Mouse (Mus musculus): ENCODE results near the gene Gm42421. TPM values are rescaled to one million over a fixed set of nuclear protein-coding genes. Genes with fewer than 3 reads are reported as not detected.

The Gm42421 gene
- polyA plus RNA-seq (2015; fragmentation: Nextera tagmentation; extraction: Ambion mirVana): 0.47 and 0.71 TPM in 2 replicates

DNA sequence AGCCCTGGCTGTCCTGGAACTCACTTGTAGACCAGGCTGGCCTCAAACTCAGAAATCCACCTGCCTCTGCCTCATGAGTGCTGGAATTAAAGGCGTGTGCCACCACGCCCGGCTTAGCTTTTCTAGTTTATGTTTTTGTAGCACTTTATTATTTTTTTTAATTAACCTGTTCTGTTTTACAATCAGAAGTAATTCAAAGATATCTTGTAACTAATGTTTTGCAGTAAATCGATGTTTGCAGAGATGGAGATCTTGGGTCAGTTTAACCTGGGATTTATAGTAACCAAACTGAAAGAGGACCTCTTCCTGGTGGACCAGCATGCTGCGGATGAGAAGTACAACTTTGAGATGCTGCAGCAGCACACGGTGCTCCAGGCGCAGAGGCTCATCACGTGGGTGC, at the start of gene Gm42421:
TSS of gene Gm42421 (plus strand) at position 301 of the 400 bp plus-strand sequence.
- peaks cover 20% of the 10 kb centered on the region for H3K36me3 ChIP-seq (ENCODE audit: control insufficient read depth, insufficient read depth, low read length)
- no peaks in the 10 kb centered on the region for H3K27me3 ChIP-seq (replicated peaks; ENCODE audit: control insufficient read depth, insufficient read depth, low read length)
- H3K9me3 ChIP-seq (ENCODE audit: control insufficient read depth, low read length): no peaks in the 10 kb centered on the region
- no peak for ATAC-seq
- H3K9ac ChIP-seq (ENCODE audit: low read depth, low read length): no peak within 1 kb of the TSS
- H3K4me3 ChIP-seq (ENCODE audit: low read length): no peak within 1 kb of the TSS
- H3K4me1 ChIP-seq (ENCODE audit: control insufficient read depth, insufficient read depth, low read length): peaks cover 5% of the 10 kb centered on the region; the same call in 1 of the 2 replicates
- no peak within 1 kb of the TSS for H3K27ac ChIP-seq (ENCODE audit: low read length)
- 94% methylated on average over 8 of the region's 8 CpGs for WGBS
- H3K4me2 ChIP-seq (ENCODE audit: low read depth, low read length): no peak within 1 kb of the TSS

DNA sequence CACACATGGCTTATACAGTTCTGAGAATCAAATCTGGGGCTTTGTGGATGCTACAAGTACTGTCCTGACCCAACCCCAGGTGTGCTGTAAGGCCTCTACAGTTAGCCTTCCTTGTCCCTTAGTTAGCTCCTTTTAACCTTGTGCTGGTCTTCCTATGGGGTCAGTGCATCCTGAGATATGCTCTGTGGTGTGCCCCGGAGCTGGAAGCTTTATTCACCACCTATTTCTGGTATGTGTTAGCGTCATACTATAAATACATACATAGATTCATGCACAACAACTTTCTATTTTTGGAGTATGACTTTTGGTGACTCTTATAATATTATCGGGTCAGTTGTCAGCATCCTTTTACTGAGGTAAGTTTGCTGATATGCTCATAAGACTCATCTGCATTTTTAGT, 42.7 kb upstream of the Gm42421 start:
- Histone ChIP-seq H3K27ac (ENCODE audit: low read length) (no peak overlapping the region), H3K9me3 (ENCODE audit: control insufficient read depth, low read length) (no peaks in the 10 kb centered on the region), H3K27me3 (replicated peaks; ENCODE audit: control insufficient read depth, insufficient read depth, low read length) (no peaks in the 10 kb centered on the region), H3K36me3 (ENCODE audit: control insufficient read depth, insufficient read depth, low read length) (peaks cover 31% of the 10 kb centered on the region), H3K4me3 (ENCODE audit: low read length) (no peak overlapping the region), H3K4me1 (ENCODE audit: control insufficient read depth, insufficient read depth, low read length) (no peaks in the 10 kb centered on the region), H3K9ac (ENCODE audit: low read depth, low read length) (no peak overlapping the region), H3K4me2 (ENCODE audit: low read depth, low read length) (no peak overlapping the region)
- ATAC-seq: no peak
- 97% methylated on average over 3 of the region's 3 CpGs for WGBS

DNA sequence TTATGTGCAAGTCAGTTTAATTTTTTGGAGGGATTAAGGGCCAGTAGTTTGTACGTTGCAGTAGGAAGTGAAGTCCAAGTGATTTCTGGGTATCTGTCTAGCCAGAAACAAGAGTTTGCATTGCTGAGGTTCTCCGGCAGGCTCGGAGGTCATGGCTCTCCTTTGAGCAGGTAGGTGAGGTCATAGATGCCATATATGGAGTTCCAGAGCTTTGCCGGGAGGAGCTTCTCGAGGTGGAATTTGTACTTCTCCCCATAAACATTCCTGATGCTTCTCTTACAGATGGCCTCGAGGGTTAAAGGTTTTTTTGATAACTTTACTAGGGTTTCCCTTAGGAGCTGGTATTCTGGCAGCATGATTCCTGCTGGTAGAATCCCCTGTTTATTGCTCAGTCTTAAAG, 37.2 kb upstream of the Gm42421 start:
- Histone ChIP-seq H3K4me3 (ENCODE audit: low read length) (no peak overlapping the region), H3K9ac (ENCODE audit: low read depth, low read length) (no peak overlapping the region), H3K27ac (ENCODE audit: low read length) (peak overlapping the region; percentile 80), H3K4me1 (ENCODE audit: control insufficient read depth, insufficient read depth, low read length) (peaks cover 5% of the 10 kb centered on the region; the same call in 1 of the 2 replicates), H3K9me3 (ENCODE audit: control insufficient read depth, low read length) (no peaks in the 10 kb centered on the region), H3K27me3 (replicated peaks; ENCODE audit: control insufficient read depth, insufficient read depth, low read length) (no peaks in the 10 kb centered on the region), H3K4me2 (ENCODE audit: low read depth, low read length) (0 out of 2 replicates have a peak overlapping the region, but pooled peaks have one; percentile 17), H3K36me3 (ENCODE audit: control insufficient read depth, insufficient read depth, low read length) (peaks cover 10% of the 10 kb centered on the region)
- ATAC-seq: peak; percentile 93
- WGBS: 41% methylated on average over 6 of the region's 6 CpGs

DNA sequence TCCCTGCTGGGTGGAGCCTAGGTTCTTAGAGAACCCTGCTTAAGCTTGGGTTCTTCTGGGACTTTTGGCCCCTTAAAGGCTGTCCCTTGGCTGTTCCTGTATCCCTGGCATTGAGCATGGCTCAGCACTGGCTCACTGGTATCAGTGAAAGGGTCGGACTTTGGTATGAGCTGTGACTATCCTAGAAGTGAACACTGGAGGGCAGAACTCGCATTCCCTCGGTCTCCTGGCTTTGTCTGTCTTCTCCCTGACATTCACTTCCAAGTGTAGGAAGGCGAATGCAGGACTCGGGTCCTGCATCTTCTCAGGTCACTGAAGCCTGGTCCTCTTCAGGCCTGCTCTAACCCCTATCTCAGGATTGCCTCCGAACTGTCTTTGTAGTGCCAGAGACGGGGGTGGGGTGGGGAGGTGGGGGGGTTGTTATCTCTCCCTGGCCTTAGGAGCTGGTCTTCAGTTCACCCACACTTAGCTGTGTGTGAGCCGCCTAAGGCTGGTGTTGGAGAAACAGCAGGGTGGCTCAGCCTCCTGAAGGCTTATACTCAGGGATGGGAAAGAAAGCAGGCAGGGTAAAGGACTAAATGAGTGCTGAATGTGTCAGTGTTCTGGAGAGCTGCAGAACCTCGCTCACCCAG, 35.6 kb upstream of the Gm42421 start:
- no peak overlapping the region for H3K4me2 ChIP-seq (ENCODE audit: low read depth, low read length)
- peak; percentile 42 for ATAC-seq
- H3K27ac ChIP-seq (ENCODE audit: low read length): no peak overlapping the region
- H3K4me3 ChIP-seq (ENCODE audit: low read length): no peak overlapping the region
- no peaks in the 10 kb centered on the region for H3K27me3 ChIP-seq (replicated peaks; ENCODE audit: control insufficient read depth, insufficient read depth, low read length)
- H3K36me3 ChIP-seq (ENCODE audit: control insufficient read depth, insufficient read depth, low read length): peaks cover 3% of the 10 kb centered on the region
- peaks cover 5% of the 10 kb centered on the region; the same call in 1 of the 2 replicates for H3K4me1 ChIP-seq (ENCODE audit: control insufficient read depth, insufficient read depth, low read length)
- H3K9me3 ChIP-seq (ENCODE audit: control insufficient read depth, low read length): no peaks in the 10 kb centered on the region
- WGBS: 72% methylated on average over 9 of the region's 9 CpGs
- H3K9ac ChIP-seq (ENCODE audit: low read depth, low read length): no peak overlapping the region

DNA sequence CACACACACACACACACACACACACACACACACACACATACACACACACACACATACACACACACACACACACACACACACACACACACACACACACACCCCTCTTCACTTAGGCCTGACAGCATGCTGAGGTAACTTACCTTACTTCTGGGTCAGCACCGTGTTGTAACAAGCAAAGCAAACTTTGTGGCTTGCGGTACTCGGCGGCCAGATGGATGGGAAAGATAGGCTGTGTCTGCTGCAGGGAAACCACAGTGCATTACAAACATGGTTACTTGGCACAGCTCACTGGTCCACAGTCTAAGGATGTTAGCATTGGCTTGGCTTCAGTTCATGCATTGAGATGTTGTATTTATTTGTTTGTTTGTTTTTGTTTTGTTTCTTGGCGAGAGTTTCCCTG, 34.6 kb upstream of the Gm42421 start:
- Histone ChIP-seq H3K36me3 (ENCODE audit: control insufficient read depth, insufficient read depth, low read length) (no peaks in the 10 kb centered on the region; the same call in 1 of the 2 replicates), H3K9ac (ENCODE audit: low read depth, low read length) (no peak overlapping the region), H3K27ac (ENCODE audit: low read length) (no peak overlapping the region), H3K27me3 (replicated peaks; ENCODE audit: control insufficient read depth, insufficient read depth, low read length) (no peaks in the 10 kb centered on the region), H3K4me3 (ENCODE audit: low read length) (no peak overlapping the region), H3K4me1 (ENCODE audit: control insufficient read depth, insufficient read depth, low read length) (peaks cover 5% of the 10 kb centered on the region; the same call in 1 of the 2 replicates), H3K9me3 (ENCODE audit: control insufficient read depth, low read length) (no peaks in the 10 kb centered on the region), H3K4me2 (ENCODE audit: low read depth, low read length) (no peak overlapping the region)
- no peak for ATAC-seq
- 76% methylated on average over 5 of the region's 5 CpGs for WGBS

DNA sequence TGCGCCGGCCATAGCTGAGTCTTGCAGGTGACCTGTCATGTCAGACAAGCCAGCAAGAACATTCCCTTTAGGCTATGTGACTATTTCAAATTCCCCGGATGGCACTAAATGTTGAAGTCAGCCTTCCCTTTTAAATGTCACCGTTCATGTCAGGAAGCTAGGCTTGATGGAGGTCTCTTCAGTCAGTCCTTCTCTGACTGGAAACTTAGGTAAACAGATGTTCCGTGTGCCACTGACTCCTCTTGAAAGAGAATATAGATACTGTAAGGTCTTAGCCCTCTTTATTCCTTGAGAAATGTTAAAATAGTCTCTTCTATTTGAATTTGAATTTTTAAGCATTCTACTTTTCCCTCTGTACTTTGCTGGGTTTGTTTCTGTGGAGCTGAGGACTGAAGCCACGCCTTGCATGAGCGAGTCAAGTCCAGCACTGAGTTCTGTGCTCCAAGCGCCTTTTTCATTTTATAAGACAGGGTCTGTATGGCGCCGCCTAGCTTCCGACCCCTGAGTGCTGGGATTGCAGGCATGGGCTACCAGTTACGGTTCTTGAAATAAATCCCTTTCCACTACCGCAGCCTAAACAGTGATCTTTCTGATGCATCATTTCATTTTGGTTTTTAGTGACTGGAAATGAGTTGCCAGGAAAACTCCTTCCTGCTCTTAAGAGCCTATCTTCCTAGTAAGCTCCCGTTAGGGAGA, 30.2 kb upstream of the Gm42421 start, which contains the start of gene Ankrd61:
TSS of gene Ankrd61 (minus strand) at position 51 of the 696 bp plus-strand sequence.
- peaks cover 9% of the 10 kb centered on the region for H3K36me3 ChIP-seq (ENCODE audit: control insufficient read depth, insufficient read depth, low read length)
- 83% methylated on average over 14 of the region's 14 CpGs for WGBS
- H3K9me3 ChIP-seq (ENCODE audit: control insufficient read depth, low read length): no peaks in the 10 kb centered on the region

DNA sequence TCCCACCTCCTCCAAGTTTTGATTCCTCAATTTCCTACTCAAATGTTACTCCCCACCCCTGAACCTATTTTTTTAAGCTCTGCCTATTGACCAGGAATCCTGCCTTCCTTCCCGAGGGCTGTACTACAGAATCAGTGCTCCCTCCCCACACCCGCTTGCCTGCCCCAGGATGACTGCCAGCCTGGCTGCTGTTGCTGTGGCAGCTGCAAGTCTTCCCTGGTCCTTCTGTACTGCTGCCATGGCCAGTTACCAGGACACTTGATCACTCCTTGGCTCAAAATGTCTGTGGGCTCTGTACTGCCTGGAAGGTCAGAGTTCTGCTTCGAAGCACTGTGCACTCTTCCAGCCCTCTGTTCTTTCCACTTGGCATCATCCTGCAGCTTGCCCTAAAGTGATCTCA, 25.9 kb upstream of the Gm42421 start:
- WGBS: 78% methylated on average over 3 of the region's 3 CpGs
- peaks cover 22% of the 10 kb centered on the region for H3K36me3 ChIP-seq (ENCODE audit: control insufficient read depth, insufficient read depth, low read length)
- no peaks in the 10 kb centered on the region for H3K27me3 ChIP-seq (replicated peaks; ENCODE audit: control insufficient read depth, insufficient read depth, low read length)
- ATAC-seq: no peak
- H3K4me1 ChIP-seq (ENCODE audit: control insufficient read depth, insufficient read depth, low read length): 0 out of 2 replicates have a peak, but pooled peaks cover 3% of the 10 kb centered on the region
- no peaks in the 10 kb centered on the region for H3K9me3 ChIP-seq (ENCODE audit: control insufficient read depth, low read length)
- no peak overlapping the region for H3K4me3 ChIP-seq (ENCODE audit: low read length)
- no peak overlapping the region for H3K4me2 ChIP-seq (ENCODE audit: low read depth, low read length)
- H3K9ac ChIP-seq (ENCODE audit: low read depth, low read length): no peak overlapping the region
- H3K27ac ChIP-seq (ENCODE audit: low read length): no peak overlapping the region

More for the DNA sequence above, 30.2 kb upstream of the Gm42421 start, which contains the start of gene Ankrd61:
- Histone ChIP-seq H3K4me2 (ENCODE audit: low read depth, low read length) (no peak within 1 kb of the TSS), H3K4me1 (ENCODE audit: control insufficient read depth, insufficient read depth, low read length) (0 out of 2 replicates have a peak, but pooled peaks cover 3% of the 10 kb centered on the region), H3K27me3 (replicated peaks; ENCODE audit: control insufficient read depth, insufficient read depth, low read length) (no peaks in the 10 kb centered on the region), H3K9ac (ENCODE audit: low read depth, low read length) (no peak within 1 kb of the TSS), H3K4me3 (ENCODE audit: low read length) (no peak within 1 kb of the TSS), H3K27ac (ENCODE audit: low read length) (no peak within 1 kb of the TSS)
- ATAC-seq: no peak

DNA sequence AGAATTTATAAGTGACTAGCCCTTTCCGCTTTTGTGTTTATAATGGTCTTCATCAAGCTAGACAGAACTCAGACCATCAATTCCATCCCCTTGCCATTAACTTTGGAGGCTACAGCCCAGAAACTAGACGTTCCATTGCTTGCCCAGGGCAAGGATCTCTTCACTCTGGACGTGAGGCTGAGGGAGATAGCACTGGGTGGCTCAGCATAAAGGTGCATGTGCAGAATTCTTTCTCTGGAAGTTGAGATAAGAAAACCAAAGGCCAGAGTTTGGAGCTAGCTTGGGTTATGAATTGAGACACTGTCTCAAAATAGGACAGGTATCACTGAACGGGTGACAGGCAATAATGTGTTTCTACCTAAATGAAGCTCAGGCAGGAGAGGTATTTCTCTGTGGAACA, 24.2 kb upstream of the Gm42421 start:
- WGBS: 76% methylated on average over 4 of the region's 4 CpGs
- no peak for ATAC-seq
- no peak overlapping the region for H3K9ac ChIP-seq (ENCODE audit: low read depth, low read length)
- no peaks in the 10 kb centered on the region for H3K9me3 ChIP-seq (ENCODE audit: control insufficient read depth, low read length)
- H3K4me2 ChIP-seq (ENCODE audit: low read depth, low read length): no peak overlapping the region
- no peaks in the 10 kb centered on the region for H3K27me3 ChIP-seq (replicated peaks; ENCODE audit: control insufficient read depth, insufficient read depth, low read length)
- no peak overlapping the region for H3K27ac ChIP-seq (ENCODE audit: low read length)
- peaks cover 11% of the 10 kb centered on the region; the same call in 1 of the 2 replicates for H3K4me1 ChIP-seq (ENCODE audit: control insufficient read depth, insufficient read depth, low read length)
- H3K4me3 ChIP-seq (ENCODE audit: low read length): no peak overlapping the region
- peaks cover 22% of the 10 kb centered on the region for H3K36me3 ChIP-seq (ENCODE audit: control insufficient read depth, insufficient read depth, low read length)

DNA sequence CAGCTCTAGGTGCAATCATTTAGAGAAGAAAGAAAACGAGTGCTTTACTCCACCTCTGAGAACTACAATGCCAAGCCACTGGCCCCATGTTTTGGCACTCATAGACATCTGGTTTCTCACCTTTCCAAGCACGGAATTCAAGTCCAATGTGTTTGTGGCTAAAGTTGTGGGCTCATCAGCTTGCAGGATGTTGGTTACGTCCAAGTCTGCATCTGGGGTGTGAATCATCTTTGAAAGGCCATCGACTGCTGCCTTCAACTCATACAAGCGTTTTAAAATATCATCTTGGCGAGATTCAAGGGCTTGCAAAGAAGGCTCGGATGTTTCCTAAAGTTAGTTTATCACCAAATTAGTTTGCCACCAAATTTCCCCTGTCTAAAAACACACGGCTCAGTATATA, 21.5 kb upstream of the Gm42421 start:
- ATAC-seq: no peak
- no peaks in the 10 kb centered on the region for H3K9me3 ChIP-seq (ENCODE audit: control insufficient read depth, low read length)
- H3K9ac ChIP-seq (ENCODE audit: low read depth, low read length): no peak overlapping the region
- H3K4me3 ChIP-seq (ENCODE audit: low read length): no peak overlapping the region
- 85% methylated on average over 8 of the region's 8 CpGs for WGBS
- no peaks in the 10 kb centered on the region for H3K27me3 ChIP-seq (replicated peaks; ENCODE audit: control insufficient read depth, insufficient read depth, low read length)
- peaks cover 15% of the 10 kb centered on the region for H3K4me1 ChIP-seq (ENCODE audit: control insufficient read depth, insufficient read depth, low read length)
- H3K4me2 ChIP-seq (ENCODE audit: low read depth, low read length): no peak overlapping the region
- H3K36me3 ChIP-seq (ENCODE audit: control insufficient read depth, insufficient read depth, low read length): peaks cover 20% of the 10 kb centered on the region
- H3K27ac ChIP-seq (ENCODE audit: low read length): no peak overlapping the region

Measured in intestine, embryonic 16.5 days (tissue).